Mouse (Mus musculus) lung, adult 10 weeks (tissue): ENCODE measurements around the gene Cabp2. TPM values are rescaled to one million over a fixed set of nuclear protein-coding genes. Genes with fewer than 3 reads are reported as not detected.

ENCODE experiments used
- polyA plus RNA-seq: library from polyadenylated mRNA; stranded (reverse); fragments of 350-450 nt; fragmentation: Illumina TruSeq; extraction: RNeasy Lipid Tissue Mini Kit (QIAGEN cat#74804); gene quantifications from one replicate; pipeline ENCODE4 v1.2.3, GENCODE M21; 2014; ENCODE audit warnings: low read depth, low replicate concordance; ENCODE audit not compliant: insufficient read depth

The Cabp2 gene
- 0.93 TPM for polyA plus RNA-seq

DNA sequence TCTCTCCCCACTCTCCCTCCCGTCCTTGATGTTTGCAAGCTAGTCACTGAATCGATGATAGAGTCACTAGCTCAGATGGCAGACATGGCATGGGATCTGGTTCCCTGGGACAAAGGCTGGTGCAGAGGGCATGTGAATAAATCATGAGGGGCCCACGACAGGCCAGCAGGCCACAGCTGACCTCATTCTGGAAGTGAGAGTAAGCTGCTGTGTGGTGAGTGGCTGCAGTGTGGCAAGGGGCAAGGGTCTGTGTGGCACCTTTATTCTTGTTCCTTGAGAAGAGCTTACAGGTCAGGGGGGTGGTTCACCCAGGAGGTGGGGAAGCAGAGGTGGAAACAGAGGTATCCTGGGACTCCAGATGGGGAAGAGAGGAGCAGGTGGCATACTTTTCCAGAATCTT lies at the start of gene Cabp2:
Gene Cabp2 (plus strand): TSS at position 185 of the 400 bp plus-strand sequence.

DNA sequence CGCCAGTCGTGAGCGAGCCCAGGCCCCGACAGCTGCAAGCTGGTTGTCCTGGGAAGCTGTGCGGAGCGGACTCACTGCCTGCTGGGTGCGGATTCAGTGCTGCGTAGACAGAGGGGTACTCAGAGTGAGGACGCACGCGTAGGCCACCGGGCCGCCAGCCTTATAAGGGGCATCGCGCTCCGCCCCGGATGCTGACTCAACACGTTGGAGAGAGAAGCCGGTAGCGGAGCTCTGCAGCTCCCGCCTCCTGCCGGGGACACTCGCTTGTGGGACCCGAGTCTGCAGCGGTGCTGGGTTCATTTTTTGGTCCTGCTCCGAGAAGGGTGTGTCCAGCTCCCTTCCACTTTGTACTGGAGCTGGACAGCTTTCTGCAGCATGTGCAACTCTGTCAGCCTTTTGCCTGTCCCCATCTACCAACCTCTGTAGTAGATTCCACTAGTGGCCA lies 43.6 kb upstream of the Cabp2 start, which contains the start of gene Gstp1:
Gene Gstp1 (minus strand): TSS at position 198 of the 445 bp plus-strand sequence.

DNA sequence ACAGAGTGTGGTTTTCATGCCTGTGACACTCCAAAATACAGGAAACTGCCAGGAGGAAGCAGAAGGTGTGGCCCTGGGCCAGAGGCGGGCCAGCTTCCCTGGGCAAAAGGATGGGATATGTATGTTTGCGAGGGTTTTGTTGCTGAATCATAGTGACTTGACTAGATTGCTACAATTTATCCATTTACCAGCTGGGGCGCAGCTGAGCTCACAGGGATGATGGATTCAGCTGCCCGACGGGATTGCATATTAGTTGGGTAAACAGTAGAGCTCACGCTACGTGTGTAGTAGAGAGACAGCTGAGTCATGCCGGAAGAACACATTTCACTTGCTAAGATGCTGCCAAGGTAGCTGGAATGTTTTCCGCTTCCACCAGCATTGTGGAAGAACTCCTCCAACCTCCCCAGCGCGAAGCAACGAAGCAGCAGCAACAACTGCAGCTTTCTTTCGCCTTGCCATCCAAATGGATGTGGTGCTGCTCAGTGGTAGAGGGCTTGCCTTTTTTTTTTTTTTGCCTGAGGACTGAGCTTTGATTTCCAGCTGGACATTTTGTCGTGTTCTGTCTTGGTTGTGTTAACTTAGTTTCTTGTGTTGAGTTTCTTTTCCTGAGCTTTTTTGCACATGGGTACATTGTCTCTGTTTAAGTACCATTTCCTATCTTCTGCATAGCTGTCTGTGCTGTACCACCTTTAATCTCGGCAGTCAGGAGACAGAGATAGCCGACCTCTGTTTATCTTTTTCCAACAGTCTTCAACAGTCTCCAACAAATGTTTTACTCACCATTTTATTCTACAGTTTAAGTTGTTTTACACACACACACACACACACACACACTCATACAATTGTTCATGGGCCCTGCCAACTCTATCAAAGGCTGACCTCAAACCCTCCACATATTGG lies 35.2 kb upstream of the Cabp2 start, which contains the start of gene Gstp2:
Gene Gstp2 (minus strand): TSS at position 58 of the 900 bp plus-strand sequence.

DNA sequence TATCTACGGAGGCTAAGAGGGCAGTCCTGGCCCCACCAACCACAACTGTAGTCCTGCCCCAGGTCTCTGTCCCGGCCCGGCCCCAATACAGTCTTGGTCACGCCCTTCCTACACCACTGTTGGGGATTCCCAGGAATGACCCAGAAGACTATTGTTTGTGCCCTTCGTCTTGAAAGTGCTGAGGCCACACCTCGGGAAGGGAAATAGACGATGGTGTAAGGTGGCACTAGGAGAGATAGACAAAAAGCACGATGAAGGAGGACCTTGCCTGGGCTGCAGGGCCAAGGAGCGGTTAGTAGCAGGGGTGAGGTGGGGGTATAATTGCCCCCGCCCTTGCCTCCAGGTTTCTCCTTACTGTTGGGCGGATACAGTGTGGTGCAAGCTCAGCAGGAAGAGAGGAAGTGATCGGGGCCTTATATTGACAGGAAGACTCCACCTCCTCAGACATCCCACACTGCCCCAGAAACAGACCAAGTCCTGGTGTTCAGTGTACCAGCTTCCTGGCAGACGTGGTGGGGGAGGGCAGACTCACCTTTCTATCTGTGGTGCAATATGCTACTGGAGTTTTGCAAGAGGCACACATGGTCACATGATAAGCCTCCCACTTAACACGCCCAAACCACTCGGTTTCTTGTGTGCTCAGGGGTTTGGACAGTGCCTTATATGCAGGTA lies 22.2 kb upstream of the Cabp2 start, which contains the start of gene Gstp3:
Gene Gstp3 (minus strand): TSS at position 501 of the 672 bp plus-strand sequence.

DNA sequence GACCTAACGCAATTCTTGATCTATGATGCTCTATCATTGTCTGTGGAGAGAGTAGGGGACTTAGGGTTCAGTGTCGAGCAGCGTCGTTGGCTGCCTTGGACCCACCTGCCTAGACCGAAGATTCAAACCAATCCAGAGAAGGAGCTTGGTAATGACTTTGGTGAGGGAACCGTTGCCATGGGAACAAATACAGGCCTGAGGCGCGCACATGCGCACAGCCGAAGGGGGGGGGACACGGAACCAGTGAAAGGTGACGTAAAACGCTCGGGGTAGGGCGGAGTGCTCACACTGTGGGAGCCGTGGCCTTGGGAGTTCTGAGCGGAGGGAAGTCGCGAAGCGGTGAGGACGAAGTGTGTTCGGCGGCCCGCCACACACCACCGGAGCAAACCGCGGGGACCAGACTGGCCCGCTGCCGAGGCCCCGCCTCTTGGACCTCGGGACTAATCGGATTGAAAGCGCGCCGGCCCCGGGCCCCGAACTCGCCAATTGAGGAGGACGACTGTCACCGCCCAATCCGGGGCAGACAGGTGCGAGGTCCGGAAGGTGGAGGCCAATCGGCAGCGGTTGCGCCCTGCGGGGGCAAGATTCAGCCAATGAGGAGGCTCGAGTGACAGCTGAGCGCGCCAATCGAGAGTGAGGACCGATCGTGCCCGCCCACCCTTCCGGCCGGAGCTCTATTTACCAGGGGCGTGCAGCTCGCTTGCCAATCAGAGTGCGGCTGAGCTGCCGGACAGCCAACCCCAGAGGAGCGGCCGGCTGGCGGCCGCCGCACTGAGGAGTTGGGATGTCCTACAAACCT lies 15.5 kb downstream of the Cabp2 start, which contains the start of gene Cdk2ap2:
Gene Cdk2ap2 (plus strand): TSS at position 541 of the 799 bp plus-strand sequence.

DNA sequence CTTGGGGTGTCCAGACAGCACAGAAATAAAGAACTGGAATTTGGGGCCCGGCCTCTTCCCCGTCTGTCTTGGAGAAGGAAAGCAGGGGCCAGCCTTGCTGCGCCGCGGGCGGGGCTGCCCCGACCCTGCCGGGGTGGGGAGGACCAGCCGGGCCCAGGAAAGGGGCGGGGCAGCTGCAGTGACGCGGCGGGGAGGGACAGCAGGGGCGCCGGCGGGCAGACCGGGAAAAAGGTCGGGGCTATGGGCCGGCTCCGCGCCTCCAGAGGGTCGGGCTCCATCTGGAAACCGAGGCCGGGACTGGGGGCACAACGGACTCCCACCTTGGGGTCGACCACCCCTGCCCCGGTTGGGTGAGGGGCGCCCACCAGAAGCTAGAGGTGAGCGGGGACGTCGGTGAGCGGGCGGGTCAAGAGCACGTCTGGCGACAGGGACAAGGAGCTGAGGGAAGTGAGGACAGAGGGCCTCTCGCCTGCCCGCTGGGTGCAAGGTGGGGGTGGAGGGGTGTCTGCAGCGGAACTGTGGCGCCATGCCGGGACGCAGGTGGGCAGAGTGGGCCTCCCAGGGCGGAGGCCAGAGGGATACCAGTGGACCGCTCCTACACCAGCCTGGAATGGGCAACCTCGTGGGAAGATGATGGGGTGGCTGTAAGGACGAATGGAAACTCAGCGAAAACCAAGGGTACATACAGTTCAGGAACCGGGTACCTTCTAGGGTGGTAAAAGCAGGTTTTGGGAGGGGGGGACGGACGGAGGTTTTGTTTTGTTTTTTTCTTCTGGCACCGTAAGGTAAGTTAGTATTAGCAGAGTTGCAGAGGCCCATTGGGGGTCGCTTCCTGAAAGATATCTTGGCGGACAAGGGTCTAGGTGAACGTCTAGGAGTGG lies 18.7 kb downstream of the Cabp2 start, which contains the start of gene Pitpnm1:
Gene Pitpnm1 (plus strand): TSS at position 162 of the 881 bp plus-strand sequence.

DNA sequence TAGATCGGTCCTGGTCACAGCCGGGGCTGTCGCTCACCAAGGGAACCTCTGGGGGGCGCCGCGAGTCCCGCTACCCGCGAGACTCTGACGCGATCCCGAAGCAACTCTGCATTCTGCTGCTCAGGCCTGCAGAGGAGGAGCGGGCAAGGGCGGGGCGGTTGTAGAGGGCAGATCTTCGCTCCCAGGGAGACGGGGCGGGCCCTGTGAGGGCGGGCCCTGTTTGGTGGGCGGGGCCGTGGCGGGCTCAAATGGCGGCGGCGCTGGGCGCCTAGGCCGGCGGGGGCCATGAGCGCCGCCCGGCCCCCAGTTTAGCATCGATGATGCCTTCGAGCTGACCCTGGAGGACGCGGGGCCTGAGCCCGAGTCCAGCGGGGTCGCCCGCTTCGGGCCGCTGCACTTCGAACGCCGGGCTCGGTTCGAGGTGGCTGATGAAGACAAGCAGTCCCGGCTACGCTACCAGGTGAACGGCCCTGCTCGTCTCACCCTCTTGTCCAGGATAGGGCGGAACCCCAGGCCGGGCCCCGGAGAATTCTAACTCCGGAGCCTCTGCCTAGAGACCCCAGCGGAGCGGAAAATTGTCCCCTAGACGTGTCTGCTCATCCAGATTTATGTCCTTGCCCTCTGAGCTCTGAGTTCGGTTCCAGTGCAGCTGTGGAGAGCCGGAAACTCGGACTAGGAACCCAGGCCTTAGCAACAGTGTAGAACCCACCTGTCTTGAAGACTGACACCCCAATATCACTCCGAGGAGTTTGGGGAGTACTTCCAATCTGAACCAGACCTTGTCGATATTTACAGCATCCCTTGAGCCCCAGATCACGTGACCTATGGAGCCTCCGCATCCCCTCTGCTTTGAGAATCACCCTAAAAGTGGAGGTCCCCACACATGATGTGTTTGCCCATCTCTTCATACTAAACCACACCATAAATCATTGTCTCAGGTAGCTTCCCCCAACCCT lies 44.6 kb downstream of the Cabp2 start, which contains the start of gene Aip:
Gene Aip (minus strand): TSS at position 118 of the 956 bp plus-strand sequence.

Other genes starting within 250 kb of the Cabp2 start
- 34.0 TPM for gene Chka, start 229.8 kb upstream of the Cabp2 start, polyA plus RNA-seq
- gene Tcirg1, start 174.4 kb upstream of the Cabp2 start, polyA plus RNA-seq, result 35.0 TPM
- gene Ndufs8, start 168.8 kb upstream of the Cabp2 start, polyA plus RNA-seq, result 140 TPM
- 53.6 TPM for gene Aldh3b1, start 151.8 kb upstream of the Cabp2 start, polyA plus RNA-seq
- gene Unc93b1, start 146.4 kb upstream of the Cabp2 start, polyA plus RNA-seq, result 56.9 TPM
- 0.20 TPM for gene Aldh3b3, start 122.9 kb upstream of the Cabp2 start, polyA plus RNA-seq
- gene Aldh3b2, start 109.2 kb upstream of the Cabp2 start, polyA plus RNA-seq, result 0.83 TPM
- gene Acy3, start 95.0 kb upstream of the Cabp2 start, polyA plus RNA-seq, result 10.1 TPM
- not detected for gene Tbx10, start 88.8 kb upstream of the Cabp2 start, polyA plus RNA-seq
- gene Nudt8, start 81.0 kb upstream of the Cabp2 start, polyA plus RNA-seq, result 19.1 TPM
- gene Gm49405, start 81.0 kb upstream of the Cabp2 start, polyA plus RNA-seq, result 0.23 TPM
- gene Doc2g, start 78.3 kb upstream of the Cabp2 start, polyA plus RNA-seq, result 4.9 TPM
- 85.5 TPM for gene Ndufv1, start 68.8 kb upstream of the Cabp2 start, polyA plus RNA-seq
- 401 TPM for gene Gstp1, start 43.6 kb upstream of the Cabp2 start, polyA plus RNA-seq
- gene Gstp2, start 35.6 kb upstream of the Cabp2 start, polyA plus RNA-seq, result 28.2 TPM
- gene Gstp3, start 22.0 kb upstream of the Cabp2 start, polyA plus RNA-seq, result 10.6 TPM
- gene Cdk2ap2, start 15.6 kb downstream of the Cabp2 start, polyA plus RNA-seq, result 128 TPM
- gene Pitpnm1, start 18.4 kb downstream of the Cabp2 start, polyA plus RNA-seq, result 24.1 TPM
- 110 TPM for gene Aip, start 44.3 kb downstream of the Cabp2 start, polyA plus RNA-seq
- gene Gpr152, start 58.2 kb downstream of the Cabp2 start, polyA plus RNA-seq, result not detected
- gene Cabp4, start 62.5 kb downstream of the Cabp2 start, polyA plus RNA-seq, result not detected
- gene Coro1b, start 67.0 kb downstream of the Cabp2 start, polyA plus RNA-seq, result 121 TPM
- gene Ptprcap, start 72.0 kb downstream of the Cabp2 start, polyA plus RNA-seq, result 41.4 TPM
- gene Rps6kb2, start 81.8 kb downstream of the Cabp2 start, polyA plus RNA-seq, result 19.1 TPM
- 2.5 TPM for gene Carns1, start 93.9 kb downstream of the Cabp2 start, polyA plus RNA-seq
- gene Tbc1d10c, start 109.7 kb downstream of the Cabp2 start, polyA plus RNA-seq, result 22.1 TPM
- gene Ppp1ca, start 110.5 kb downstream of the Cabp2 start, polyA plus RNA-seq, result 290 TPM
- gene Rad9a, start 120.1 kb downstream of the Cabp2 start, polyA plus RNA-seq, result 12.4 TPM
- gene Clcf1, start 132.7 kb downstream of the Cabp2 start, polyA plus RNA-seq, result 7.9 TPM
- not detected for gene AC109138.7, start 132.8 kb downstream of the Cabp2 start, polyA plus RNA-seq
- 52.0 TPM for gene Pold4, start 150.3 kb downstream of the Cabp2 start, polyA plus RNA-seq
- 12.9 TPM for gene Ssh3, start 187.6 kb downstream of the Cabp2 start, polyA plus RNA-seq
- gene Ankrd13d, start 201.6 kb downstream of the Cabp2 start, polyA plus RNA-seq, result 2.9 TPM
- 57.2 TPM for gene Grk2, start 224.6 kb downstream of the Cabp2 start, polyA plus RNA-seq